In the genomic region with DNA sequence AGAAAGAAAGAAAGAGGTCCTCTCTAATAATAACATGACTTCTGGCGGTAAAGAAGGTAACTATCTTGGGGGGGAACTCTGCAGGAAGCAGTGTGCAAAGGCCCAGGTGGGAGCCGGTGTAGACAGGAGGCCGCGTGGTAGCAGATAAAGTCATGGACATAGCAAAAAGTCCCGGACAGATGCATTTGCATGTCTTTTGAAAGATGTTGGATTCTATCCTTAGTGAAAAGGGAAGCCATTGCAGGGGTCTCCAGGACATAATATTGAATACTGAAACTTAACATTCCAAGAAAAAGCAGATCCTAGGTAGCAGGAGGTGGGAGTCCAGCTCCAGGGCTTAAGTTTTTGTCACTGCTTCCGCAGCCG, we compare ENCODE assay signal across 8 mouse cellular contexts. TPM values are rescaled to one million over a fixed set of nuclear protein-coding genes. Genes with fewer than 3 reads are reported as not detected.
DNase-seq lines count a peak whose midpoint lies in the region; ATAC-seq lines count a peak whose summit lies in the region.

No protein-coding gene starts in this region.

- peaks cover 12% of the 10 kb centered on the region for H3K36me3 ChIP-seq in kidney, embryonic 14.5 days (ENCODE audit: control insufficient read depth, insufficient read depth, low read length)
- H3K36me3 ChIP-seq in hindbrain, embryonic 11.5 days (ENCODE audit: control insufficient read depth, insufficient read depth, low read length) = 0 out of 2 replicates have a peak, but pooled peaks cover 4% of the 10 kb centered on the region
- H3K36me3 ChIP-seq in midbrain, embryonic 12.5 days = peaks cover 26% of the 10 kb centered on the region

- no peaks in the 10 kb centered on the region for H3K27me3 ChIP-seq in kidney, embryonic 14.5 days (ENCODE audit: control insufficient read depth, insufficient read depth, low read length)
- no peaks in the 10 kb centered on the region for H3K27me3 ChIP-seq in hindbrain, embryonic 11.5 days (ENCODE audit: control insufficient read depth, insufficient read depth, low read length)
- no peaks in the 10 kb centered on the region for H3K27me3 ChIP-seq in midbrain, embryonic 12.5 days

- no peaks in the 10 kb centered on the region for H3K9me3 ChIP-seq in kidney, embryonic 14.5 days (ENCODE audit: control insufficient read depth, low read length)
- no peaks in the 10 kb centered on the region for H3K9me3 ChIP-seq in hindbrain, embryonic 11.5 days (ENCODE audit: control insufficient read depth, low read length)
- no peaks in the 10 kb centered on the region for H3K9me3 ChIP-seq in midbrain, embryonic 12.5 days

- ATAC-seq in kidney, embryonic 14.5 days (ENCODE audit: low FRiP score, low TSS enrichment) = no peak
- ATAC-seq in hindbrain, embryonic 11.5 days (ENCODE audit: low FRiP score) = peak; percentile 14; the same call in 1 of the 2 replicates
- no peak for ATAC-seq in midbrain, embryonic 12.5 days (ENCODE audit: low FRiP score, low read depth)

- 43% methylated on average over 7 of the region's 7 CpGs for WGBS in kidney, embryonic 14.5 days
- 32% methylated on average over 7 of the region's 7 CpGs for WGBS in hindbrain, embryonic 11.5 days
- 32% methylated on average over 7 of the region's 7 CpGs for WGBS in midbrain, embryonic 12.5 days

- H3K27ac ChIP-seq in kidney, embryonic 14.5 days (ENCODE audit: low read depth, low read length) = peak overlapping the region; percentile 90
- H3K27ac ChIP-seq in hindbrain, embryonic 11.5 days (ENCODE audit: low read depth, low read length) = peak overlapping the region; percentile 74
- peak overlapping the region; percentile 83 for H3K27ac ChIP-seq in midbrain, embryonic 12.5 days (replicated peaks)

- H3K4me2 ChIP-seq in kidney, embryonic 14.5 days (replicated peaks; ENCODE audit: low read depth, low read length) = peak overlapping the region; percentile 88
- peak overlapping the region; percentile 83 for H3K4me2 ChIP-seq in hindbrain, embryonic 11.5 days (replicated peaks; ENCODE audit: low read depth, low read length)
- peak overlapping the region; percentile 95 for H3K4me2 ChIP-seq in midbrain, embryonic 12.5 days (replicated peaks)

- DNase-seq in kidney, adult 9 months = no peak
- DNase-seq in T-cell, adult 2 months (ENCODE audit: low spot score) = peak; percentile 30
- no peak for DNase-seq in hindbrain, embryonic 11.5 days (ENCODE audit: low spot score)
- no peak for DNase-seq in ovary, adult 18-20 months (ENCODE audit: low spot score)
- DNase-seq in gastrocnemius, adult 18-20 months (ENCODE audit: low spot score) = no peak
- DNase-seq in spleen, postnatal 10 days (ENCODE audit: low spot score in 2 of 2) = no peak

- H3K9ac ChIP-seq in kidney, embryonic 14.5 days (ENCODE audit: low read depth, low read length) = peak overlapping the region; percentile 81
- peak overlapping the region; percentile 87 for H3K9ac ChIP-seq in hindbrain, embryonic 11.5 days (ENCODE audit: low read depth, low read length)
- peak overlapping the region; percentile 74; the same call in 1 of the 2 replicates for H3K9ac ChIP-seq in midbrain, embryonic 12.5 days (replicated peaks)

- peak overlapping the region; percentile 89 for H3K4me3 ChIP-seq in kidney, embryonic 14.5 days (ENCODE audit: low read length)
- peak overlapping the region; percentile 89 for H3K4me3 ChIP-seq in hindbrain, embryonic 11.5 days (ENCODE audit: low read depth, low read length)
- H3K4me3 ChIP-seq in midbrain, embryonic 12.5 days = peak overlapping the region; percentile 79

- peaks cover 11% of the 10 kb centered on the region for H3K4me1 ChIP-seq in kidney, embryonic 14.5 days (ENCODE audit: control insufficient read depth, insufficient read depth, low read length)
- peaks cover 5% of the 10 kb centered on the region; the same call in 1 of the 2 replicates for H3K4me1 ChIP-seq in hindbrain, embryonic 11.5 days (replicated peaks; ENCODE audit: control insufficient read depth, insufficient read depth, low read length)
- peaks cover 16% of the 10 kb centered on the region for H3K4me1 ChIP-seq in midbrain, embryonic 12.5 days

RNA-seq across cellular contexts. Expression of a gene that starts 0.5 kb away (rescaled TPM):
- 53.7 and 65.3 TPM in 2 replicates for polyA plus RNA-seq in kidney, embryonic 14.5 days (2014; fragmentation: Nextera tagmentation; extraction: Ambion mirVana)
- polyA plus RNA-seq in hindbrain, embryonic 11.5 days (2014; fragmentation: Nextera tagmentation; extraction: Ambion mirVana) = 51.6 and 57.0 TPM in 2 replicates
- 51.9 and 57.7 TPM in 2 replicates for polyA plus RNA-seq in midbrain, embryonic 12.5 days (2016; fragmentation: Nextera tagmentation; extraction: Ambion mirVana)
- total RNA-seq in gastrocnemius, adult 18-20 months (2021) = 10 to 100 TPM; 15.7 to 16.4 TPM

RNA-seq across cellular contexts. Expression of a gene that starts 8.3 kb away (rescaled TPM):
- 0.37 and 0.84 TPM in 2 replicates for polyA plus RNA-seq in kidney, embryonic 14.5 days (2014; fragmentation: Nextera tagmentation; extraction: Ambion mirVana)
- polyA plus RNA-seq in hindbrain, embryonic 11.5 days (2014; fragmentation: Nextera tagmentation; extraction: Ambion mirVana) = 0.15 TPM in 2 replicates
- polyA plus RNA-seq in midbrain, embryonic 12.5 days (2016; fragmentation: Nextera tagmentation; extraction: Ambion mirVana) = 0.26 and 0.28 TPM in 2 replicates
- total RNA-seq in gastrocnemius, adult 18-20 months (2021) = not detected

RNA-seq across cellular contexts. Expression of a gene that starts 17.4 kb away (rescaled TPM):
- polyA plus RNA-seq in kidney, embryonic 14.5 days (2014; fragmentation: Nextera tagmentation; extraction: Ambion mirVana) = 33.6 and 35.2 TPM in 2 replicates
- 21.8 and 30.8 TPM in 2 replicates for polyA plus RNA-seq in hindbrain, embryonic 11.5 days (2014; fragmentation: Nextera tagmentation; extraction: Ambion mirVana)
- 33.6 and 38.4 TPM in 2 replicates for polyA plus RNA-seq in midbrain, embryonic 12.5 days (2016; fragmentation: Nextera tagmentation; extraction: Ambion mirVana)
- total RNA-seq in gastrocnemius, adult 18-20 months (2021) = under 1 TPM; 0.21 to 0.36 TPM

RNA-seq across cellular contexts. Expression of a gene that starts 21.4 kb away (rescaled TPM):
- polyA plus RNA-seq in kidney, embryonic 14.5 days (2014; fragmentation: Nextera tagmentation; extraction: Ambion mirVana) = 17.9 and 23.9 TPM in 2 replicates
- 20.3 and 21.7 TPM in 2 replicates for polyA plus RNA-seq in hindbrain, embryonic 11.5 days (2014; fragmentation: Nextera tagmentation; extraction: Ambion mirVana)
- polyA plus RNA-seq in midbrain, embryonic 12.5 days (2016; fragmentation: Nextera tagmentation; extraction: Ambion mirVana) = 13.6 and 19.2 TPM in 2 replicates
- 10 to 100 TPM in 1 of 2 experiments, 1 to 10 TPM in 1; 5.9 to 11.6 TPM for total RNA-seq in gastrocnemius, adult 18-20 months (2021)

RNA-seq across cellular contexts. Expression of a gene that starts 47.0 kb away (rescaled TPM):
- 1.1 and 1.7 TPM in 2 replicates for polyA plus RNA-seq in kidney, embryonic 14.5 days (2014; fragmentation: Nextera tagmentation; extraction: Ambion mirVana)
- polyA plus RNA-seq in hindbrain, embryonic 11.5 days (2014; fragmentation: Nextera tagmentation; extraction: Ambion mirVana) = 1.0 and 1.1 TPM in 2 replicates
- 0.84 and 1.6 TPM in 2 replicates for polyA plus RNA-seq in midbrain, embryonic 12.5 days (2016; fragmentation: Nextera tagmentation; extraction: Ambion mirVana)
- 1 to 10 TPM; 1.1 to 1.2 TPM for total RNA-seq in gastrocnemius, adult 18-20 months (2021)
